Mouse (Mus musculus) kidney, adult 2 months (tissue): Measurements from ENCODE around the gene Gm20683. TPM values are rescaled to one million over a fixed set of nuclear protein-coding genes. Genes with fewer than 3 reads are reported as not detected.
"Not testable (repeated sequence)": the region's sequence is repeated elsewhere in the genome, so short reads cannot be mapped to it uniquely, and the experiment has no call there.

ENCODE experiments used
- DNase-seq: peaks from one replicate; pipeline ENCODE4 v3.0.0; 2021
- H3K27ac ChIP-seq: fragments of 200-500 bp; 2 replicates; pipeline ENCODE4 v1.5.1; 2012; ENCODE audit warnings: low read depth, low read length, control low read depth, inconsistent platforms; ENCODE audit not compliant: insufficient read depth
- H3K27me3 ChIP-seq: fragments of 200-500 bp; replicated peaks from 2 replicates; pipeline ENCODE4 v1.6.1; 2012; ENCODE audit warnings: mild to moderate bottlenecking, moderate library complexity, low read length, inconsistent platforms; ENCODE audit not compliant: control insufficient read depth, insufficient read depth
- H3K36me3 ChIP-seq: fragments of 200-500 bp; 2 replicates; pipeline ENCODE4 v1.6.1; 2012; ENCODE audit warnings: mild to moderate bottlenecking, moderate library complexity, low read length, inconsistent platforms; ENCODE audit not compliant: control insufficient read depth, insufficient read depth
- H3K4me1 ChIP-seq: fragments of 200-500 bp; 2 replicates; pipeline ENCODE4 v1.6.1; 2011; ENCODE audit warnings: low read length; ENCODE audit not compliant: control insufficient read depth, insufficient read depth
- H3K4me3 ChIP-seq: fragments of 200-500 bp; 2 replicates; pipeline ENCODE4 v1.5.1; 2011; ENCODE audit warnings: mild to moderate bottlenecking, low read depth, low read length, control low read depth; ENCODE audit not compliant: insufficient read depth
- CTCF ChIP-seq: fragments of 200-500 bp; conservative IDR thresholded peaks from 2 replicates; pipeline ENCODE4 v1.5.1; 2011; ENCODE audit warnings: low read depth, mild to moderate bottlenecking, control low read depth, low read length, moderate library complexity, mixed read lengths; ENCODE audit not compliant: insufficient read depth, insufficient read length
- POLR2A ChIP-seq: fragments of 200-500 bp; IDR thresholded peaks from one replicate; pipeline ENCODE4 v1.6.1; 2011; ENCODE audit warnings: low read depth, low read length, control low read depth
- WGBS: fragments of 180-500 bp; shearing (Covaris S2); methylation state at CpG from one replicate; pipeline ENCODE4 v1.1.7; 2018; 5-methylcytosine and 5-hydroxymethylcytosine counted together
- polyA plus RNA-seq: library from polyadenylated mRNA; depleted of rRNA; stranded (reverse); fragments of >200 nt; gene quantifications from 2 replicates; pipeline ENCODE4 v1.2.3, GENCODE M21; 2012

The Gm20683 gene
- polyA plus RNA-seq, 1 experiment, result 26.3 TPM

DNA sequence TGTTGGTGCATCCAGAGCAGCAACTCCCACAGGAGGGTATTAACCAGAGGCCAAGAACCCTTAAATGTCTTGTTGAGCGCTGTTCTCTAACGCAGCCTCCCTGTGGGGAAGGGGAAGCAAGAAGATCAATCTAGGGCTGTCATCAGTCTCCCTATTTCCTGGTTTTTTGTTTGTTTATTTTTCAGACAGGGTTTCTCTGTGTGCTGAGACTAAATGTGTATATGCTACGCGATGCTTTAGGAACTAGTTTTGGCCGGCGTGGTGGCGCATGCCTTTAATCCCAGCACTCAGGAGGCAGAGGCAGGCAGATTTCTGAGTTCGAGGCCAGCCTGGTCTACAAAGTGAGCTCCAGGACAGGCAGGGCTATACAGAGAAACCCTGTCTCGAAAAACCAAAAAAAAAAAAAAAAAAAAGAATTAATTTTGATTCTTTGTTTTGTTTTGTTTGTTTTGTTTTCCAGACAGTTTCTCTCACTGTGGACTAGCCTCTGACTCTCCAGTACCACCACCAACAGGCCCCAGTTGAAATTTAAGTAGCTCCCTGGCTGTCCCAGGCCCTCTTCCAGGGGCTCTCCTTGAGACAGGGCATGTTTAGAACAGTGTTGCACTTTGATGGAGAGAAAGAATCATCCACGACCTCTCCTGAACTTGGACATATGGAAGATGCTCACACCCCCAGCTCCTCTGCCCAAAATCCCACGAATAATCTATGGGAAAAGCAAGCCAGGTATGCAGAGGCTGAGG lies 32.0 kb upstream of the Gm20683 start:
- H3K4me3 ChIP-seq, result no peak overlapping the region
- 77% methylated on average over 11 of the region's 11 CpGs for WGBS
- peak overlapping the region; percentile 91 for H3K27ac ChIP-seq

GRCm38 (mm10) chr17:25872676-25873075 lies 31.1 kb upstream of the Gm20683 start:
- H3K4me1 ChIP-seq, result peaks cover 37% of the 10 kb centered on the region; the same call in 1 of the 2 replicates
- H3K36me3 ChIP-seq, result no peaks in the 10 kb centered on the region
- peak; percentile 84 for DNase-seq
- H3K27me3 ChIP-seq, result no peaks in the 10 kb centered on the region
- no peak overlapping the region for H3K4me3 ChIP-seq
- H3K27ac ChIP-seq, result peak overlapping the region; percentile 91
- 54% methylated on average over 3 of the region's 3 CpGs for WGBS
- no peak for TF ChIP-seq CTCF
- TF ChIP-seq POLR2A, result no peak

More for the DNA sequence above, 32.0 kb upstream of the Gm20683 start:
- H3K27me3 ChIP-seq, result no peaks in the 10 kb centered on the region
- no peak for DNase-seq
- no peaks in the 10 kb centered on the region for H3K36me3 ChIP-seq
- TF ChIP-seq CTCF (no peak), POLR2A (no peak)
- H3K4me1 ChIP-seq, result peaks cover 38% of the 10 kb centered on the region; the same call in 1 of the 2 replicates

DNA sequence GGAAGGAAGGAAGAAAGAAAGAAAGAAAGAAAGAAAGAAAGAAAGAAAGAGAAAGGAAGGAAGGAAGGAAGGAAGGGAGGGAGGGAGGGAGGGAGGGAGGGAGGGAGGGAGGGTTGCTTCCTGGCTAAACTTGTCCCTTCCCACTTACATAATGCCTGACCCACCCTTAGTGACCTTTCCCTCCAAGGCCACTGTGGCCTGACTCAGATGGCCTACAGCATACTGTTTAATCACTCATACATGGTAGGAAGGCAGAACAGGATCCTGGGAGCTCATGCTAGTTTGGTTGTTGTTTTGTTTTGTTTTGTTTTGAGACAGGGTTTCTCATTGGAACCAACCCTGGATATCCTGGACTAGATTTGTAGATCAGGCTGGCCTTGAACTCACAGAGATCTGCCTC lies 30.0 kb upstream of the Gm20683 start:
- Histone ChIP-seq H3K4me1 (peaks cover 29% of the 10 kb centered on the region; the same call in 1 of the 2 replicates), H3K27ac (peak overlapping the region; percentile 91)
- peak; percentile 45 for DNase-seq
- not testable (repeated sequence) for H3K27me3 ChIP-seq, H3K36me3 ChIP-seq, H3K4me3 ChIP-seq

DNA sequence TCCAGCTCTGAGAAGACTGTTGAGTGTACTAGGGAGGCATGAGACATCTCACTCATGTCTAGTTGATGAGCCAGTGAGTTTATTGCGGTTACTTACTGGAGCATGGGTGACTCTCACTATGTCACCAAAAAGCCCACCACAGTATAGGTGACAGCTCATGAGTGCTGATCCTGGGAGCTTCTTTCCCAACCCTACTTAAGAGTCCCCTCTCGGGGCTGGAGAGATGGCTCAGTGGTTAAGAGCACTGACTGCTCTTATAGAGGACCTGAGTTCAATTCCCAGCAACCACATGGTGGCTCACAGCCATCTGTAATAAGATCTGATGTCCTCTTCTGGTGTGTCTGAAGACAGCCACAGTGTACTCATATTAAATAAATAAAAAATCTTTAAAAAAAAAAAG lies 28.4 kb upstream of the Gm20683 start:
- Histone ChIP-seq H3K27ac (no peak overlapping the region), H3K4me3 (no peak overlapping the region), H3K36me3 (no peaks in the 10 kb centered on the region), H3K27me3 (no peaks in the 10 kb centered on the region), H3K4me1 (peaks cover 21% of the 10 kb centered on the region; the same call in 1 of the 2 replicates)
- DNase-seq, result no peak
- WGBS, result 85% methylated on average over 2 of the region's 2 CpGs
- no peak for TF ChIP-seq POLR2A
- TF ChIP-seq CTCF, result no peak

GRCm38 (mm10) chr17:25869498-25869897 lies 27.9 kb upstream of the Gm20683 start:
- H3K27ac ChIP-seq, result no peak overlapping the region
- H3K36me3 ChIP-seq, result no peaks in the 10 kb centered on the region
- no peak for DNase-seq
- TF ChIP-seq POLR2A, result no peak
- no peak for TF ChIP-seq CTCF
- H3K27me3 ChIP-seq, result no peaks in the 10 kb centered on the region
- peaks cover 23% of the 10 kb centered on the region; the same call in 1 of the 2 replicates for H3K4me1 ChIP-seq
- no peak overlapping the region for H3K4me3 ChIP-seq
- WGBS, result 88% methylated on average over 8 of the region's 8 CpGs

- TF ChIP-seq POLR2A (peak; percentile 78), CTCF (no peak)
- H3K4me1 ChIP-seq, result peaks cover 18% of the 10 kb centered on the region; the same call in 1 of the 2 replicates
- H3K4me3 ChIP-seq, result peak within 1 kb of the TSS; percentile 87
- no peaks in the 10 kb centered on the region for H3K27me3 ChIP-seq
- H3K27ac ChIP-seq, result peak within 1 kb of the TSS; percentile 88
- no peaks in the 10 kb centered on the region for H3K36me3 ChIP-seq
- under 1% methylated on average over 24 of the region's 24 CpGs for WGBS
- peak; percentile 94 for DNase-seq
Observed at GRCm38 (mm10) chr17:25868601-25869191, 27.1 kb upstream of the Gm20683 start, which contains the start of gene Mcrip2. TSS of gene Mcrip2 (minus strand) at chr17:25868764.

- peaks cover 18% of the 10 kb centered on the region; the same call in 1 of the 2 replicates for H3K4me1 ChIP-seq
- peak overlapping the region; percentile 88 for H3K27ac ChIP-seq
- H3K36me3 ChIP-seq, result no peaks in the 10 kb centered on the region
- TF ChIP-seq POLR2A, result no peak
- TF ChIP-seq CTCF, result no peak
- H3K4me3 ChIP-seq, result peak overlapping the region; percentile 87
- DNase-seq, result peak; percentile 86
- WGBS, result under 1% methylated on average over 42 of the region's 42 CpGs
- no peaks in the 10 kb centered on the region for H3K27me3 ChIP-seq
Observed at GRCm38 (mm10) chr17:25867836-25868600, 26.5 kb upstream of the Gm20683 start.
